Mouse (Mus musculus) midbrain, embryonic 11.5 days (tissue): ENCODE measurements around the gene Rtl1. TPM values are rescaled to one million over a fixed set of nuclear protein-coding genes. Genes with fewer than 3 reads are reported as not detected.

Source experiments
- ATAC-seq: fragments of 200-750 bp; cut with Nextera tagmentation; 2 replicates; pipeline ENCODE4 v1.8.0; 2017; ENCODE audit warnings: moderate TSS enrichment, moderate library complexity; ENCODE audit not compliant: low FRiP score
- DNase-seq: peaks from one replicate; pipeline ENCODE4 v3.0.0; 2015; ENCODE audit warnings: low spot score; ENCODE audit errors: missing footprints
- H3K27ac ChIP-seq: fragments of 300-500 bp; sonication (generic); 2 replicates; pipeline ENCODE4 v1.5.1; 2014; ENCODE audit warnings: low read depth, low read length
- H3K27me3 ChIP-seq: fragments of 300-500 bp; sonication (generic); 2 replicates; pipeline ENCODE4 v1.6.1; 2014; ENCODE audit warnings: mild to moderate bottlenecking, low read length, moderate library complexity, mixed read lengths; ENCODE audit not compliant: control insufficient read depth, insufficient read depth
- H3K36me3 ChIP-seq: fragments of 300-500 bp; sonication (generic); 2 replicates; pipeline ENCODE4 v1.6.1; 2014; ENCODE audit warnings: mild to moderate bottlenecking, low read length, moderate library complexity, mixed read lengths; ENCODE audit not compliant: control insufficient read depth, insufficient read depth
- H3K4me1 ChIP-seq: fragments of 300-500 bp; sonication (generic); 2 replicates; pipeline ENCODE4 v1.6.1; 2014; ENCODE audit warnings: low read length; ENCODE audit not compliant: control insufficient read depth, insufficient read depth
- H3K4me2 ChIP-seq: fragments of 300-500 bp; sonication (generic); 2 replicates; pipeline ENCODE4 v1.6.1; 2014; ENCODE audit warnings: mild to moderate bottlenecking, moderate library complexity
- H3K4me3 ChIP-seq: fragments of 300-500 bp; sonication (generic); 2 replicates; pipeline ENCODE4 v1.5.1; 2014; ENCODE audit warnings: low read depth, low read length
- H3K9ac ChIP-seq: fragments of 300-500 bp; sonication (generic); 2 replicates; pipeline ENCODE4 v1.6.1; 2014; ENCODE audit warnings: low read length
- H3K9me3 ChIP-seq: fragments of 300-500 bp; sonication (generic); 2 replicates; pipeline ENCODE4 v1.6.1; 2016; ENCODE audit warnings: low read length; ENCODE audit not compliant: control insufficient read depth
- WGBS: fragments of 180-500 bp; shearing (Covaris S2); extraction: QIAGEN DNeasy Blood & Tissue Kit; methylation state at CpG from one replicate; pipeline ENCODE4 v1.1.7; 2014; 5-methylcytosine and 5-hydroxymethylcytosine counted together
- polyA plus RNA-seq: library from polyadenylated mRNA; unstranded; fragments of >200 nt; fragmentation: Nextera tagmentation; extraction: Ambion mirVana; gene quantifications from 2 replicates; pipeline ENCODE4 v1.2.1, GENCODE M21; 2014

The Rtl1 gene
- 0.32 and 0.59 TPM in 2 replicates for polyA plus RNA-seq

- Histone ChIP-seq H3K4me3 (no peak within 1 kb of the TSS), H3K4me2 (no peak within 1 kb of the TSS), H3K36me3 (no peaks in the 10 kb centered on the region; the same call in 1 of the 2 replicates), H3K9ac (no peak within 1 kb of the TSS), H3K4me1 (peaks cover 4% of the 10 kb centered on the region; the same call in 1 of the 2 replicates), H3K27ac (no peak within 1 kb of the TSS), H3K9me3 (no peaks in the 10 kb centered on the region), H3K27me3 (no peaks in the 10 kb centered on the region)
- ATAC-seq (no peak), DNase-seq (no peak)
- 89% methylated on average over 7 of the region's 7 CpGs for WGBS
These were observed at the start of gene Rtl1 for GRCm38 (mm10) chr12:109600230-109600629. TSS of gene Rtl1 (minus strand) at chr12:109600330.

GRCm38 (mm10) chr12:109640560-109641167 is 40.5 kb upstream of the Rtl1 start:
- H3K4me3 ChIP-seq = no peak overlapping the region
- 0 out of 2 replicates have a peak overlapping the region, but pooled peaks have one; percentile 10 for H3K27ac ChIP-seq
- H3K4me1 ChIP-seq = peaks cover 9% of the 10 kb centered on the region
- no peaks in the 10 kb centered on the region for H3K9me3 ChIP-seq
- H3K36me3 ChIP-seq = no peaks in the 10 kb centered on the region
- peak; percentile 89 for ATAC-seq
- H3K4me2 ChIP-seq = no peak overlapping the region
- H3K9ac ChIP-seq = no peak overlapping the region
- no peaks in the 10 kb centered on the region for H3K27me3 ChIP-seq
- DNase-seq = peak; percentile 88
- 14% methylated on average over 3 of the region's 3 CpGs for WGBS

GRCm38 (mm10) chr12:109632035-109632434 is 31.9 kb upstream of the Rtl1 start:
- Histone ChIP-seq H3K27me3 (no peaks in the 10 kb centered on the region), H3K36me3 (no peaks in the 10 kb centered on the region), H3K9me3 (no peaks in the 10 kb centered on the region), H3K4me1 (no peaks in the 10 kb centered on the region), H3K27ac (no peak overlapping the region), H3K4me3 (no peak overlapping the region), H3K9ac (no peak overlapping the region), H3K4me2 (no peak overlapping the region)
- WGBS = 20% methylated on average over 3 of the region's 3 CpGs
- DNase-seq (no peak), ATAC-seq (peak; percentile 68)

GRCm38 (mm10) chr12:109628887-109629286 is 28.8 kb upstream of the Rtl1 start:
- Histone ChIP-seq H3K27ac (no peak overlapping the region), H3K4me1 (no peaks in the 10 kb centered on the region), H3K9me3 (no peaks in the 10 kb centered on the region), H3K36me3 (no peaks in the 10 kb centered on the region), H3K27me3 (no peaks in the 10 kb centered on the region), H3K9ac (no peak overlapping the region), H3K4me3 (no peak overlapping the region), H3K4me2 (no peak overlapping the region)
- no peak for DNase-seq
- 77% methylated on average over 1 of the region's 1 CpGs for WGBS
- ATAC-seq = no peak

DNA sequence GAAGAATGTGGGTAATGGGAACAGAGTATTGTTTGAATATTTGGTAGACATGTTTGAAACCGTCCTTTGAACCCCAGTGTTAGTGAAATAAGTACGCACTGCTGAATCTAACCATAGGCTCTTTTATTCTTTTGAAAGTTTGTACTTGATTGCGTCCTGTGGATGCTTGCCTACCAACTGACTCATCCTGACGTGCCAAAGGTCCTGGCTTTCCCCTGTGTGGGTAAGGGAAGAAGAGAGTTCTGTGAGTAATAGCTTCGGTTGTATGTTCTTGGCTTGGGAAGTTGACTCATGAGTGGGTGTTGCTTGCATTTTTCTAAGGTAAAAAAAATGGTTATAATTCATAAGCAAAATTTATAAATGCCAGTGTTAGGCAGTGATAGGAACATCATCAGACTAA is 26.8 kb upstream of the Rtl1 start:
- no peak overlapping the region for H3K27ac ChIP-seq
- H3K9ac ChIP-seq = no peak overlapping the region
- no peak overlapping the region for H3K4me3 ChIP-seq
- no peaks in the 10 kb centered on the region for H3K36me3 ChIP-seq
- H3K4me1 ChIP-seq = no peaks in the 10 kb centered on the region
- DNase-seq (no peak), ATAC-seq (no peak)
- no peaks in the 10 kb centered on the region for H3K9me3 ChIP-seq
- WGBS = 92% methylated on average over 5 of the region's 5 CpGs
- H3K27me3 ChIP-seq = no peaks in the 10 kb centered on the region
- no peak overlapping the region for H3K4me2 ChIP-seq

- no peak for ATAC-seq
- Histone ChIP-seq H3K27me3 (no peaks in the 10 kb centered on the region), H3K4me3 (no peak overlapping the region), H3K36me3 (peaks cover 3% of the 10 kb centered on the region; the same call in 1 of the 2 replicates), H3K9me3 (no peaks in the 10 kb centered on the region; the same call in 1 of the 2 replicates), H3K27ac (no peak overlapping the region), H3K9ac (no peak overlapping the region), H3K4me1 (peaks cover 2% of the 10 kb centered on the region; the same call in 1 of the 2 replicates), H3K4me2 (no peak overlapping the region)
- DNase-seq = no peak
- WGBS = 86% methylated on average over 3 of the region's 3 CpGs
These were observed 20.1 kb upstream of the Rtl1 start for GRCm38 (mm10) chr12:109620196-109620595.

- Histone ChIP-seq H3K36me3 (peaks cover 3% of the 10 kb centered on the region; the same call in 1 of the 2 replicates), H3K9ac (no peak overlapping the region), H3K27me3 (0 out of 2 replicates have a peak, but pooled peaks cover 2% of the 10 kb centered on the region), H3K4me1 (peaks cover 2% of the 10 kb centered on the region; the same call in 1 of the 2 replicates), H3K27ac (no peak overlapping the region), H3K9me3 (no peaks in the 10 kb centered on the region; the same call in 1 of the 2 replicates), H3K4me3 (no peak overlapping the region), H3K4me2 (no peak overlapping the region)
- 63% methylated on average over 14 of the region's 14 CpGs for WGBS
- ATAC-seq = 0 out of 2 replicates have a peak, but pooled peaks have one; percentile 38
- DNase-seq = no peak
These were observed 17.9 kb upstream of the Rtl1 start for GRCm38 (mm10) chr12:109617993-109618392.

- Histone ChIP-seq H3K4me2 (no peak overlapping the region), H3K4me3 (no peak overlapping the region), H3K9ac (no peak overlapping the region), H3K36me3 (peaks cover 3% of the 10 kb centered on the region; the same call in 1 of the 2 replicates), H3K4me1 (peaks cover 2% of the 10 kb centered on the region; the same call in 1 of the 2 replicates), H3K27me3 (0 out of 2 replicates have a peak, but pooled peaks cover 2% of the 10 kb centered on the region), H3K9me3 (no peaks in the 10 kb centered on the region; the same call in 1 of the 2 replicates), H3K27ac (no peak overlapping the region)
- DNase-seq = no peak
- no peak for ATAC-seq
- 55% methylated on average over 15 of the region's 15 CpGs for WGBS
These were observed 17.0 kb upstream of the Rtl1 start for GRCm38 (mm10) chr12:109617126-109617525.

DNA sequence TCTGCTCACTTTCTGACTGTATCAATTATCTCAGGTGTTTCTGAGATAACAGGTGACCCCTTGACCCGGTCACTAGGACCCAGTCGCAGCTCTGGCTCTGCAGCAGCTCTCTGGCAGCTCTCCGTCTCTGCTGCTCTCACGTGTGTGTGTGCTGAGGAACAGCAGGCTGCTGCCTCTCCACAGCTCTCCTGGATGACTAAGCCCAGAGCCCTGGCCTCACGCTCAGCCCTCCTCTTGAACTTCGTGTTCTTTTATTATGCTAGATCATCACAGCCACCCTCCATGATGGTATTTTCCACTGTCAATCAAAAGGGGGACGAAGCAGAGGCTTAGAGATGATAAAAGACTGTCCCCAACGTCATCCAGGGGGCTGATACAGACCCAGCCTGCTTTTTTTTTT is 15.2 kb upstream of the Rtl1 start:
- H3K4me2 ChIP-seq = no peak overlapping the region
- 69% methylated on average over 8 of the region's 8 CpGs for WGBS
- DNase-seq = no peak
- no peak overlapping the region for H3K9ac ChIP-seq
- no peak for ATAC-seq
- H3K27me3 ChIP-seq = 0 out of 2 replicates have a peak, but pooled peaks cover 2% of the 10 kb centered on the region
- peaks cover 7% of the 10 kb centered on the region for H3K9me3 ChIP-seq
- no peak overlapping the region for H3K27ac ChIP-seq
- H3K36me3 ChIP-seq = peaks cover 13% of the 10 kb centered on the region
- peaks cover 2% of the 10 kb centered on the region; the same call in 1 of the 2 replicates for H3K4me1 ChIP-seq
- H3K4me3 ChIP-seq = no peak overlapping the region
